Mouse (Mus musculus): ENCODE data around the gene Bsn. TPM values are rescaled to one million over a fixed set of nuclear protein-coding genes. Genes with fewer than 3 reads are reported as not detected.

Gene Bsn
- total and polyA plus RNA-seq, 2 experiments = under 0.01 TPM

- no peaks in the 10 kb centered on the region for H3K36me3 ChIP-seq (ENCODE audit: control insufficient read depth, insufficient read depth, low read length)
- no peak overlapping the region for H3K9ac ChIP-seq (ENCODE audit: low read depth, low read length)
- H3K4me3 ChIP-seq (ENCODE audit: insufficient read depth, low read depth, low read length) = no peak overlapping the region
- no peak overlapping the region for H3K27ac ChIP-seq (replicated peaks; ENCODE audit: insufficient read depth, low read depth, low read length)
- TF ChIP-seq POLR2A (IDR thresholded peaks at IDR 0.05; ENCODE audit: extremely low read depth, insufficient read depth, low read length) (no peak), CTCF (IDR thresholded peaks at IDR 0.05; ENCODE audit: low read depth, low read length) (no peak)
- no peaks in the 10 kb centered on the region for H3K79me2 ChIP-seq (ENCODE audit: control insufficient read depth, insufficient read depth, low read length)
- DNase-seq (ENCODE audit: extremely low read depth, low read depth, low spot score) = no peak
- no peaks in the 10 kb centered on the region for H3K4me1 ChIP-seq (ENCODE audit: control insufficient read depth, insufficient read depth, low read length)
- WGBS = 94% methylated on average over 8 of the region's 8 CpGs
- no peaks in the 10 kb centered on the region for H3K27me3 ChIP-seq (ENCODE audit: control insufficient read depth, insufficient read depth, low read length)
These were observed 69.5 kb downstream of the Bsn start for GRCm38 (mm10) chr9:108120671-108121070.

GRCm38 (mm10) chr9:108119891-108120411, 70.2 kb downstream of the Bsn start:
- WGBS = 53% methylated on average over 9 of the region's 11 CpGs
- Histone ChIP-seq H3K36me3 (ENCODE audit: control insufficient read depth, insufficient read depth, low read length) (no peaks in the 10 kb centered on the region), H3K27ac (replicated peaks; ENCODE audit: insufficient read depth, low read depth, low read length) (no peak overlapping the region), H3K79me2 (ENCODE audit: control insufficient read depth, insufficient read depth, low read length) (no peaks in the 10 kb centered on the region), H3K4me1 (ENCODE audit: control insufficient read depth, insufficient read depth, low read length) (no peaks in the 10 kb centered on the region), H3K9ac (ENCODE audit: low read depth, low read length) (no peak overlapping the region), H3K27me3 (ENCODE audit: control insufficient read depth, insufficient read depth, low read length) (peaks cover 2% of the 10 kb centered on the region; the same call in 1 of the 2 replicates), H3K4me3 (ENCODE audit: insufficient read depth, low read depth, low read length) (no peak overlapping the region)
- no peak for DNase-seq (ENCODE audit: extremely low read depth, low read depth, low spot score)
- no peak for TF ChIP-seq CTCF (IDR thresholded peaks at IDR 0.05; ENCODE audit: low read depth, low read length)
- TF ChIP-seq POLR2A (IDR thresholded peaks at IDR 0.05; ENCODE audit: extremely low read depth, insufficient read depth, low read length) = no peak

- 78% methylated on average over 4 of the region's 4 CpGs for WGBS
- H3K36me3 ChIP-seq (ENCODE audit: control insufficient read depth, insufficient read depth, low read length) = no peaks in the 10 kb centered on the region
- no peak overlapping the region for H3K27ac ChIP-seq (replicated peaks; ENCODE audit: insufficient read depth, low read depth, low read length)
- peaks cover 2% of the 10 kb centered on the region; the same call in 1 of the 2 replicates for H3K27me3 ChIP-seq (ENCODE audit: control insufficient read depth, insufficient read depth, low read length)
- H3K79me2 ChIP-seq (ENCODE audit: control insufficient read depth, insufficient read depth, low read length) = no peaks in the 10 kb centered on the region
- no peak overlapping the region for H3K4me3 ChIP-seq (ENCODE audit: insufficient read depth, low read depth, low read length)
- H3K9ac ChIP-seq (ENCODE audit: low read depth, low read length) = no peak overlapping the region
- H3K4me1 ChIP-seq (ENCODE audit: control insufficient read depth, insufficient read depth, low read length) = no peaks in the 10 kb centered on the region
- TF ChIP-seq POLR2A (IDR thresholded peaks at IDR 0.05; ENCODE audit: extremely low read depth, insufficient read depth, low read length) = no peak
- TF ChIP-seq CTCF (IDR thresholded peaks at IDR 0.05; ENCODE audit: low read depth, low read length) = no peak
- no peak for DNase-seq (ENCODE audit: extremely low read depth, low read depth, low spot score)
These were observed 73.0 kb downstream of the Bsn start for GRCm38 (mm10) chr9:108117143-108117542.

GRCm38 (mm10) chr9:108115290-108116077, 74.7 kb downstream of the Bsn start:
- Histone ChIP-seq H3K79me2 (ENCODE audit: control insufficient read depth, insufficient read depth, low read length) (no peaks in the 10 kb centered on the region), H3K9ac (ENCODE audit: low read depth, low read length) (no peak overlapping the region), H3K36me3 (ENCODE audit: control insufficient read depth, insufficient read depth, low read length) (no peaks in the 10 kb centered on the region), H3K27me3 (ENCODE audit: control insufficient read depth, insufficient read depth, low read length) (peaks cover 7% of the 10 kb centered on the region; the same call in 1 of the 2 replicates), H3K27ac (replicated peaks; ENCODE audit: insufficient read depth, low read depth, low read length) (no peak overlapping the region), H3K4me3 (ENCODE audit: insufficient read depth, low read depth, low read length) (no peak overlapping the region), H3K4me1 (ENCODE audit: control insufficient read depth, insufficient read depth, low read length) (no peaks in the 10 kb centered on the region)
- WGBS = 76% methylated on average over 43 of the region's 43 CpGs
- TF ChIP-seq CTCF (IDR thresholded peaks at IDR 0.05; ENCODE audit: low read depth, low read length) = no peak
- no peak for TF ChIP-seq POLR2A (IDR thresholded peaks at IDR 0.05; ENCODE audit: extremely low read depth, insufficient read depth, low read length)
- no peak for DNase-seq (ENCODE audit: extremely low read depth, low read depth, low spot score)

GRCm38 (mm10) chr9:108112719-108113340, 77.4 kb downstream of the Bsn start:
- DNase-seq (ENCODE audit: extremely low read depth, low read depth, low spot score) = no peak
- Histone ChIP-seq H3K4me3 (ENCODE audit: insufficient read depth, low read depth, low read length) (no peak overlapping the region), H3K27ac (replicated peaks; ENCODE audit: insufficient read depth, low read depth, low read length) (no peak overlapping the region), H3K79me2 (ENCODE audit: control insufficient read depth, insufficient read depth, low read length) (no peaks in the 10 kb centered on the region), H3K36me3 (ENCODE audit: control insufficient read depth, insufficient read depth, low read length) (no peaks in the 10 kb centered on the region), H3K27me3 (ENCODE audit: control insufficient read depth, insufficient read depth, low read length) (peaks cover 10% of the 10 kb centered on the region; the same call in 1 of the 2 replicates), H3K4me1 (ENCODE audit: control insufficient read depth, insufficient read depth, low read length) (no peaks in the 10 kb centered on the region), H3K9ac (ENCODE audit: low read depth, low read length) (no peak overlapping the region)
- 95% methylated on average over 18 of the region's 18 CpGs for WGBS
- no peak for TF ChIP-seq POLR2A (IDR thresholded peaks at IDR 0.05; ENCODE audit: extremely low read depth, insufficient read depth, low read length)
- no peak for TF ChIP-seq CTCF (IDR thresholded peaks at IDR 0.05; ENCODE audit: low read depth, low read length)
